Mouse (Mus musculus) c-Kit-negative CD71-positive TER-119-positive erythroid progenitor cells, embryonic 14.5 days (primary cell): ENCODE data around the gene Pkp4.
"Not testable (repeated sequence)": the region's sequence is repeated elsewhere in the genome, so short reads cannot be mapped to it uniquely, and the experiment has no call there.

Experiments used
- DNase-seq: peaks from one replicate; pipeline ENCODE4 v3.0.0-alpha.2; 2013; ENCODE audit warnings: low read depth, low spot score

The Pkp4 gene

GRCm38 (mm10) chr2:59383852-59384776 lies 223.5 kb downstream of the Pkp4 start:
- DNase-seq = no peak

- DNase-seq = no peak
These were observed 224.7 kb downstream of the Pkp4 start for GRCm38 (mm10) chr2:59385211-59385935.

GRCm38 (mm10) chr2:59389971-59390370 lies 229.3 kb downstream of the Pkp4 start:
- no peak for DNase-seq

- DNase-seq = no peak
These were observed 232.5 kb downstream of the Pkp4 start for GRCm38 (mm10) chr2:59393177-59393576.

DNA sequence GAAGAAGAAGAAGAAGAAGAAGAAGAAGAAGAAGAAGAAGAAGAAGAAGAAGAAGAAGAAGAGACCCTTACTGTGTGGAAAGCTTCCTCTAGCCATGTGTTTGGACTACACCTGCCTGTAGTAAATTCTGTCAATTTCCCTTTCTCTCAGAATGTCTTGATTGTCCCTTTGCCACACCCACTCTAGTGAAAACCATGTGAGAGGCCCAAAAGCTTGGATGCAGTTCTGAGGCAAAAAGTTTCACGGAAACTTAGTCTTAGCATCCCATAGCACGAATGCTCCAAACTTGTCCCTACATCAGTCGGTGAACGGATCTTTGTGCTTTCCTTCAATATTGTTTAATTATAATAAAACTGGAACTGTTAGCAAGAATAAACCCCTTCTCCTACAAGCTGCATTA lies 234.0 kb downstream of the Pkp4 start:
- no peak for DNase-seq

DNA sequence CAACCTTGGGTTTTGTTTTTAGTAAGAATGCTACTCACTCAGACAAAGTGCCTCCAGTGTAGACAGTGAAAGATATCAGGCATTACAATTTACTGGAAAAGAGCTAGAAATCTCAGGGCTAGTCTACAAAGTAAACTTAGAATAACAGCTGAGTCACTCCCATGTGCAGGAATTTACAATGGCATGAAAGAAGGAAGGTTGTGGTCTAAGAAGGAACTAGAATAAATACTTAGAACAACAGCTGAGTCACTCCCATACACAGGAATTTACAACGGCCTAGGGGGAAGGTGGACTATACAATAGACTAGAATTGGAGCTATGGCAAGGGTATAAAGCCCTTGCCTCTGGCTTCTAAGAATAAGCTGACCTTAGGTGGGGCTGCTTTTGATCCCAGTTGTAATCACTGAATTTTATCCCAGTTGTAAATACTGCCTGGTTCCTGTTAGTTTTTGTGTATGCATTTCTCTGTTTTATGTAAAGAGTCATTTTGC lies 234.6 kb downstream of the Pkp4 start:
- not testable (repeated sequence) for DNase-seq

DNA sequence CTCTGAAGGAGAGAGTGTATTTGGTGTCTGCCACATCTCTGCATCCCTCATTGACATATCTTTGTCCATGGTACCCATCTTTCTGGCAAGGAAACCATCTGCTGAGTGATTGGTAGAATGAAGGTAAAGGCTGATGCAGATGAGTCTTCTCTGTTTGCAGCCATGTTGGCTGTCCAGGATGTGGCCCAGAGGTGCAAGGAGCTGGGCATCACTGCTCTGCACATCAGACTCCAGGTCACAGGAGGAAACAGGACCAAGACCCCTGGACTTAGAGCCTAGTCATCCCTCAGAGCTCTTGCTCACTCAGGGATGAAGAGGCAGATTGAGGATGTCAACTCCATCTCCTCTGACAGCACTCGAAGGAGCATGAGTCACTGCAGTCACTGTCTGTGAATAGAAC lies 235.9 kb downstream of the Pkp4 start:
- no peak for DNase-seq

DNA sequence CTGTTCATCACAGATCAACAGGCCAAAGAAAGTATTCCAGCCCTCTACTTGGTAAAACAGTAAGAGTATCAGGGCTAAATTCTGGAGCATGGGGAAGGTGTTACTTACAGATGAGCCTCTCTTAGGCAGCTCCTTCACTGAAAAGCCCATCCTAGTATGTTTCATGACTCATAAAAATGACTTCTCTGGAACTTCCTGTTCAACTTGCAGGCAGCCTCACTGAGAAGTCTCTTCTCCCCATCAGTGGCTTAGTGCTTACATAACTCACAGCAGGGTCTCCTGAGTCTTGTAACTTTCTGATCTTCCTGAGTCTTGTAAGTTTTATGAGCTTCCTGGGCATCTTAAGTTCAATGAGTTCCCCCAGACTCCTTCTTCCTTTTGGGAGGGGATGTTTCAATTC lies 236.9 kb downstream of the Pkp4 start:
- DNase-seq = no peak

DNA sequence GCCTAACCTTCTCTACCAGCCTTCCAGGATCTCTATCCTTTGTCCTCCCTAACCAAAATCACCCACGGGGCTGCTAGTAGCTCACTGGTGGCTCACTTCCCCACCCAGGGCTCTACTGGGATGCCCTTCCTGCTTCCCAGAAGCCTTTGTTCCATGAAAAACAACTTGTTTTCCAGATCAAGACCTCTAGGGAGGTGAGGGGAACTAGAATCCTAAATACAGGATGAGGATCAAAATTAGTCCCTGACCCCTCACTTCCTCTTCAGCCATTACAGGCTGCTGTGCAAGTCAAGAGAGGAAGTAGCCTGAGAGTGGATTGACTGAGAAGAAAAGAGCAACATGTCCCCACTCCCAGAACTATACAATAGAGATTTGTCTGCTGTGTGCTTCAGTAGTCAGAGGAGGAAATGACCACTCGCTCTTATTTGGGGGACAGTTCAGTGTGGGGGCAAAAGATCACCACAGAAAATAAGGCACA lies 240.3 kb downstream of the Pkp4 start:
- DNase-seq = no peak

DNA sequence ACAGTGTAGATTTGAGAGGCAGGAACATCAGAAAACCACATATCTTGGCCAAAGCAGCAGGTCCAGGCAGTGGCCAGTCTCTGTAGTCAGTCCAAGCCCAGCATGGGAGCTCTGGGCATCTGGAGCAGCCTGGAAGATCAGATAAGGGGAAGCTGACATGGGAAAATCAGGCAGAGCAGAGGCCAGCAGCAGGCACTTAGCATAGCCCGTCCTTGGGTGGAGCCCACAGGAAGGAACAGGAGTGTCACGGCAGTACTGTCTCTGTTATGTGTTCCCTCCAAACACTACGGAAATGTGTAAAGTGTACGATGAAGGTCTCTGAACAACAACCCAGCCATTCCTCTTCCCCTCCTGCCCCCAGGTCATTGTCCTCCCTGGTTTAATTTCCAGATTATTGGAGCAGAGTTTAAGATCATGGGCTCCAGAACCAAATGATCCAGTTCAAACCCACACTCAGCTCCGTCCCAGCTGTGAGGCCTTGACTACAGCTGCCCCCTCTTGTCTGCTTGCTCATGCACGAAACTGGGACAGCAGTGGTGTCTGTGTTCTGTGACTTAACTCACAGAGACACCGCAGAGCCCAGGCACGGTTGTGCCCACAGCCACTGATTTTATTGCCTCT lies 241.3 kb downstream of the Pkp4 start:
- DNase-seq = no peak

- no peak for DNase-seq
These were observed 243.4 kb downstream of the Pkp4 start for GRCm38 (mm10) chr2:59404022-59404421.
